Mouse (Mus musculus): ENCODE results near the gene Btbd18. TPM values are rescaled to one million over a fixed set of nuclear protein-coding genes. Genes with fewer than 3 reads are reported as not detected.

Btbd18 gene
- polyA plus RNA-seq, 1 experiment from 2014 or later = 0.07 TPM

- WGBS = 0% methylated on average over 26 of the region's 26 CpGs
- no peaks in the 10 kb centered on the region for H3K9me3 ChIP-seq (ENCODE audit: control insufficient read depth, low read length)
- no peak; the same call in 1 of the 2 replicates for ATAC-seq
- no peaks in the 10 kb centered on the region; the same call in 1 of the 2 replicates for H3K36me3 ChIP-seq (ENCODE audit: control insufficient read depth, insufficient read depth, low read length)
- peak overlapping the region; percentile 80 for H3K4me3 ChIP-seq (ENCODE audit: low read length)
- peak overlapping the region; percentile 62 for H3K4me2 ChIP-seq (ENCODE audit: low read depth, low read length)
- H3K9ac ChIP-seq (ENCODE audit: low read depth, low read length) = peak overlapping the region; percentile 95
- H3K27ac ChIP-seq (ENCODE audit: low read length) = peak overlapping the region; percentile 98
- H3K27me3 ChIP-seq (replicated peaks; ENCODE audit: control insufficient read depth, insufficient read depth, low read length) = no peaks in the 10 kb centered on the region
- peaks cover 5% of the 10 kb centered on the region; the same call in 1 of the 2 replicates for H3K4me1 ChIP-seq (ENCODE audit: control insufficient read depth, insufficient read depth, low read length)
Observed at GRCm38 (mm10) chr2:84714422-84714810, 55.5 kb downstream of the Btbd18 start.

GRCm38 (mm10) chr2:84714811-84715561 is 56.1 kb downstream of the Btbd18 start, which contains the start of gene Zdhhc5:
Gene Zdhhc5, minus strand, starts transcription at chr2:84715180.
- peaks cover 5% of the 10 kb centered on the region; the same call in 1 of the 2 replicates for H3K4me1 ChIP-seq (ENCODE audit: control insufficient read depth, insufficient read depth, low read length)
- H3K27me3 ChIP-seq (replicated peaks; ENCODE audit: control insufficient read depth, insufficient read depth, low read length) = no peaks in the 10 kb centered on the region
- peak within 1 kb of the TSS; percentile 95 for H3K9ac ChIP-seq (ENCODE audit: low read depth, low read length)
- H3K27ac ChIP-seq (ENCODE audit: low read length) = peak within 1 kb of the TSS; percentile 98
- H3K9me3 ChIP-seq (ENCODE audit: control insufficient read depth, low read length) = no peaks in the 10 kb centered on the region
- peak; percentile 95 for ATAC-seq
- no peaks in the 10 kb centered on the region; the same call in 1 of the 2 replicates for H3K36me3 ChIP-seq (ENCODE audit: control insufficient read depth, insufficient read depth, low read length)
- peak within 1 kb of the TSS; percentile 80 for H3K4me3 ChIP-seq (ENCODE audit: low read length)
- H3K4me2 ChIP-seq (ENCODE audit: low read depth, low read length) = peak within 1 kb of the TSS; percentile 83
- under 1% methylated on average over 107 of the region's 107 CpGs for WGBS

- H3K9ac ChIP-seq (ENCODE audit: low read depth, low read length) = peak overlapping the region; percentile 95
- peak overlapping the region; percentile 80 for H3K4me3 ChIP-seq (ENCODE audit: low read length)
- peaks cover 5% of the 10 kb centered on the region; the same call in 1 of the 2 replicates for H3K4me1 ChIP-seq (ENCODE audit: control insufficient read depth, insufficient read depth, low read length)
- H3K27me3 ChIP-seq (replicated peaks; ENCODE audit: control insufficient read depth, insufficient read depth, low read length) = no peaks in the 10 kb centered on the region
- no peaks in the 10 kb centered on the region for H3K9me3 ChIP-seq (ENCODE audit: control insufficient read depth, low read length)
- H3K36me3 ChIP-seq (ENCODE audit: control insufficient read depth, insufficient read depth, low read length) = no peaks in the 10 kb centered on the region
- under 1% methylated on average over 33 of the region's 33 CpGs for WGBS
- peak overlapping the region; percentile 98 for H3K27ac ChIP-seq (ENCODE audit: low read length)
- peak; percentile 95 for ATAC-seq
- H3K4me2 ChIP-seq (ENCODE audit: low read depth, low read length) = peak overlapping the region; percentile 83
Observed at GRCm38 (mm10) chr2:84715562-84716361, 56.9 kb downstream of the Btbd18 start.

GRCm38 (mm10) chr2:84716423-84717355 is 57.8 kb downstream of the Btbd18 start:
- Histone ChIP-seq H3K4me2 (ENCODE audit: low read depth, low read length) (peak overlapping the region; percentile 83), H3K27ac (ENCODE audit: low read length) (peak overlapping the region; percentile 91), H3K9ac (ENCODE audit: low read depth, low read length) (peak overlapping the region; percentile 80), H3K4me1 (ENCODE audit: control insufficient read depth, insufficient read depth, low read length) (peaks cover 5% of the 10 kb centered on the region; the same call in 1 of the 2 replicates), H3K4me3 (ENCODE audit: low read length) (peak overlapping the region; percentile 80), H3K9me3 (ENCODE audit: control insufficient read depth, low read length) (no peaks in the 10 kb centered on the region), H3K36me3 (ENCODE audit: control insufficient read depth, insufficient read depth, low read length) (no peaks in the 10 kb centered on the region), H3K27me3 (replicated peaks; ENCODE audit: control insufficient read depth, insufficient read depth, low read length) (no peaks in the 10 kb centered on the region)
- no peak for ATAC-seq
- 29% methylated on average over 9 of the region's 9 CpGs for WGBS

- no peaks in the 10 kb centered on the region for H3K36me3 ChIP-seq (ENCODE audit: control insufficient read depth, insufficient read depth, low read length)
- ATAC-seq = no peak
- H3K27me3 ChIP-seq (replicated peaks; ENCODE audit: control insufficient read depth, insufficient read depth, low read length) = no peaks in the 10 kb centered on the region
- H3K4me3 ChIP-seq (ENCODE audit: low read length) = no peak overlapping the region
- no peak overlapping the region for H3K4me2 ChIP-seq (ENCODE audit: low read depth, low read length)
- no peak overlapping the region for H3K9ac ChIP-seq (ENCODE audit: low read depth, low read length)
- peaks cover 5% of the 10 kb centered on the region; the same call in 1 of the 2 replicates for H3K4me1 ChIP-seq (ENCODE audit: control insufficient read depth, insufficient read depth, low read length)
- H3K9me3 ChIP-seq (ENCODE audit: control insufficient read depth, low read length) = no peaks in the 10 kb centered on the region
- no peak overlapping the region for H3K27ac ChIP-seq (ENCODE audit: low read length)
- 97% methylated on average over 4 of the region's 4 CpGs for WGBS
Observed at GRCm38 (mm10) chr2:84717357-84717756, 58.5 kb downstream of the Btbd18 start.

Other genes starting within 250 kb of the Btbd18 start
- 22.7 and 22.9 TPM in 2 replicates for gene Calcrl, start 233.7 kb upstream of the Btbd18 start, polyA plus RNA-seq (2015; fragmentation: Nextera tagmentation; extraction: Ambion mirVana)
- gene Tfpi, start 182.3 kb upstream of the Btbd18 start, polyA plus RNA-seq (2015; fragmentation: Nextera tagmentation; extraction: Ambion mirVana) = 36.5 and 39.3 TPM in 2 replicates
- 57.2 and 64.1 TPM in 2 replicates for gene Ctnnd1, start 8.3 kb upstream of the Btbd18 start, polyA plus RNA-seq (2015; fragmentation: Nextera tagmentation; extraction: Ambion mirVana)
- 184 and 206 TPM in 2 replicates for gene Selenoh, start 11.7 kb downstream of the Btbd18 start, polyA plus RNA-seq (2015; fragmentation: Nextera tagmentation; extraction: Ambion mirVana)
- not detected in 2 replicates for gene Gm28635, start 19.0 kb downstream of the Btbd18 start, polyA plus RNA-seq (2015; fragmentation: Nextera tagmentation; extraction: Ambion mirVana)
- gene Med19, start 19.3 kb downstream of the Btbd18 start, polyA plus RNA-seq (2015; fragmentation: Nextera tagmentation; extraction: Ambion mirVana) = 29.0 and 31.6 TPM in 2 replicates
- gene Tmx2, start 20.1 kb downstream of the Btbd18 start, polyA plus RNA-seq (2015; fragmentation: Nextera tagmentation; extraction: Ambion mirVana) = 151 and 163 TPM in 2 replicates
- gene Zdhhc5, start 56.1 kb downstream of the Btbd18 start, polyA plus RNA-seq (2015; fragmentation: Nextera tagmentation; extraction: Ambion mirVana) = 18.3 and 23.4 TPM in 2 replicates
- 28.3 and 28.4 TPM in 2 replicates for gene Clp1, start 68.3 kb downstream of the Btbd18 start, polyA plus RNA-seq (2015; fragmentation: Nextera tagmentation; extraction: Ambion mirVana)
- gene Ypel4, start 75.0 kb downstream of the Btbd18 start, polyA plus RNA-seq (2015; fragmentation: Nextera tagmentation; extraction: Ambion mirVana) = 4.3 and 6.0 TPM in 2 replicates
- 5.1 and 5.4 TPM in 2 replicates for gene Gm19426, start 84.6 kb downstream of the Btbd18 start, polyA plus RNA-seq (2015; fragmentation: Nextera tagmentation; extraction: Ambion mirVana)
- 62.5 and 62.6 TPM in 2 replicates for gene Serping1, start 116.4 kb downstream of the Btbd18 start, polyA plus RNA-seq (2015; fragmentation: Nextera tagmentation; extraction: Ambion mirVana)
- 47.5 and 49.9 TPM in 2 replicates for gene Ube2l6, start 139.7 kb downstream of the Btbd18 start, polyA plus RNA-seq (2015; fragmentation: Nextera tagmentation; extraction: Ambion mirVana)
- 0.10 and 0.17 TPM in 2 replicates for gene Smtnl1, start 163.6 kb downstream of the Btbd18 start, polyA plus RNA-seq (2015; fragmentation: Nextera tagmentation; extraction: Ambion mirVana)
- 59.7 and 61.5 TPM in 2 replicates for gene Timm10, start 167.9 kb downstream of the Btbd18 start, polyA plus RNA-seq (2015; fragmentation: Nextera tagmentation; extraction: Ambion mirVana)
- 12.8 and 14.6 TPM in 2 replicates for gene Slc43a1, start 179.8 kb downstream of the Btbd18 start, polyA plus RNA-seq (2015; fragmentation: Nextera tagmentation; extraction: Ambion mirVana)
- gene Rtn4rl2, start 227.6 kb downstream of the Btbd18 start, polyA plus RNA-seq (2015; fragmentation: Nextera tagmentation; extraction: Ambion mirVana) = 0.57 and 0.61 TPM in 2 replicates